Mouse (Mus musculus): ENCODE results near the gene Prune2. TPM values are rescaled to one million over a fixed set of nuclear protein-coding genes. Genes with fewer than 3 reads are reported as not detected.
A peak's percentile ranks its signal among the peaks of the same experiment; 100 is the strongest.

Gene Prune2
- polyA plus RNA-seq, 1 experiment from 2014 or later: 8.4 TPM

- H3K9ac ChIP-seq: no peak overlapping the region
- no peak overlapping the region for H3K4me2 ChIP-seq
- WGBS: 25% methylated on average over 10 of the region's 10 CpGs
- no peak for ATAC-seq (ENCODE audit: low read depth)
- no peak overlapping the region for H3K27ac ChIP-seq (replicated peaks)
- H3K4me3 ChIP-seq: no peak overlapping the region
- H3K27me3 ChIP-seq: no peaks in the 10 kb centered on the region
- H3K9me3 ChIP-seq: no peaks in the 10 kb centered on the region
- peaks cover 14% of the 10 kb centered on the region; the same call in 1 of the 2 replicates for H3K4me1 ChIP-seq (replicated peaks)
- no peaks in the 10 kb centered on the region for H3K36me3 ChIP-seq
Measured at GRCm38 (mm10) chr19:17138144-17138915, 182.4 kb downstream of the Prune2 start.

- whole genome bisulfite sequencing: 69% methylated on average over 12 of the region's 12 CpGs
- no peak for ATAC-seq (ENCODE audit: low read depth)
- H3K4me3 ChIP-seq: no peak overlapping the region
- no peak overlapping the region for H3K9ac ChIP-seq
- no peaks in the 10 kb centered on the region for H3K36me3 ChIP-seq
- H3K4me2 ChIP-seq: no peak overlapping the region
- no peaks in the 10 kb centered on the region for H3K9me3 ChIP-seq
- peaks cover 14% of the 10 kb centered on the region; the same call in 1 of the 2 replicates for H3K4me1 ChIP-seq (replicated peaks)
- no peaks in the 10 kb centered on the region for H3K27me3 ChIP-seq
- no peak overlapping the region for H3K27ac ChIP-seq (replicated peaks)
Measured at GRCm38 (mm10) chr19:17140016-17140914, 184.3 kb downstream of the Prune2 start.

- Histone ChIP-seq H3K27me3 (no peaks in the 10 kb centered on the region), H3K27ac (replicated peaks) (no peak overlapping the region), H3K4me2 (no peak overlapping the region), H3K4me1 (replicated peaks) (no peaks in the 10 kb centered on the region), H3K9me3 (no peaks in the 10 kb centered on the region), H3K4me3 (no peak overlapping the region), H3K9ac (no peak overlapping the region), H3K36me3 (no peaks in the 10 kb centered on the region)
- no peak for ATAC-seq (ENCODE audit: low read depth)
- WGBS: 88% methylated on average over 2 of the region's 2 CpGs
Measured at GRCm38 (mm10) chr19:17143245-17143644, 187.3 kb downstream of the Prune2 start.

GRCm38 (mm10) chr19:17144205-17144604, 188.3 kb downstream of the Prune2 start:
- H3K4me1 ChIP-seq (replicated peaks): no peaks in the 10 kb centered on the region
- no peaks in the 10 kb centered on the region for H3K9me3 ChIP-seq
- H3K27me3 ChIP-seq: no peaks in the 10 kb centered on the region
- H3K9ac ChIP-seq: no peak overlapping the region
- no peak overlapping the region for H3K4me3 ChIP-seq
- H3K36me3 ChIP-seq: no peaks in the 10 kb centered on the region
- H3K4me2 ChIP-seq: no peak overlapping the region
- H3K27ac ChIP-seq (replicated peaks): no peak overlapping the region
- WGBS: 87% methylated on average over 6 of the region's 6 CpGs
- ATAC-seq (ENCODE audit: low read depth): no peak

GRCm38 (mm10) chr19:17150064-17150463, 194.1 kb downstream of the Prune2 start:
- H3K36me3 ChIP-seq: no peaks in the 10 kb centered on the region
- WGBS: 85% methylated on average over 7 of the region's 7 CpGs
- H3K27ac ChIP-seq (replicated peaks): no peak overlapping the region
- H3K9me3 ChIP-seq: no peaks in the 10 kb centered on the region
- no peaks in the 10 kb centered on the region for H3K4me1 ChIP-seq (replicated peaks)
- no peak for ATAC-seq (ENCODE audit: low read depth)
- no peak overlapping the region for H3K9ac ChIP-seq
- H3K4me3 ChIP-seq: no peak overlapping the region
- no peak overlapping the region for H3K4me2 ChIP-seq
- H3K27me3 ChIP-seq: no peaks in the 10 kb centered on the region

GRCm38 (mm10) chr19:17151781-17152180, 195.9 kb downstream of the Prune2 start:
- Histone ChIP-seq H3K4me1 (replicated peaks) (no peaks in the 10 kb centered on the region), H3K9ac (no peak overlapping the region), H3K27ac (replicated peaks) (no peak overlapping the region), H3K27me3 (no peaks in the 10 kb centered on the region), H3K4me3 (no peak overlapping the region), H3K36me3 (no peaks in the 10 kb centered on the region), H3K4me2 (no peak overlapping the region), H3K9me3 (no peaks in the 10 kb centered on the region)
- no peak for ATAC-seq (ENCODE audit: low read depth)
- WGBS: 81% methylated on average over 6 of the region's 6 CpGs

- Histone ChIP-seq H3K4me3 (no peak overlapping the region), H3K27ac (replicated peaks) (no peak overlapping the region), H3K9ac (no peak overlapping the region), H3K4me2 (no peak overlapping the region), H3K36me3 (no peaks in the 10 kb centered on the region), H3K4me1 (replicated peaks) (no peaks in the 10 kb centered on the region), H3K27me3 (no peaks in the 10 kb centered on the region), H3K9me3 (no peaks in the 10 kb centered on the region)
- ATAC-seq (ENCODE audit: low read depth): no peak
- WGBS: 85% methylated on average over 7 of the region's 7 CpGs
Measured at GRCm38 (mm10) chr19:17152461-17152860, 196.5 kb downstream of the Prune2 start.

GRCm38 (mm10) chr19:17153911-17154639, 198.2 kb downstream of the Prune2 start:
- no peak overlapping the region for H3K9ac ChIP-seq
- H3K4me2 ChIP-seq: no peak overlapping the region
- no peak overlapping the region for H3K27ac ChIP-seq (replicated peaks)
- no peaks in the 10 kb centered on the region for H3K9me3 ChIP-seq
- ATAC-seq (ENCODE audit: low read depth): no peak
- WGBS: 80% methylated on average over 11 of the region's 11 CpGs
- no peaks in the 10 kb centered on the region for H3K36me3 ChIP-seq
- H3K27me3 ChIP-seq: no peaks in the 10 kb centered on the region
- no peaks in the 10 kb centered on the region for H3K4me1 ChIP-seq (replicated peaks)
- no peak overlapping the region for H3K4me3 ChIP-seq

- H3K9ac ChIP-seq: no peak overlapping the region
- H3K4me1 ChIP-seq (replicated peaks): no peaks in the 10 kb centered on the region
- H3K9me3 ChIP-seq: no peaks in the 10 kb centered on the region
- H3K4me3 ChIP-seq: no peak overlapping the region
- no peak overlapping the region for H3K4me2 ChIP-seq
- ATAC-seq (ENCODE audit: low read depth): no peak
- no peak overlapping the region for H3K27ac ChIP-seq (replicated peaks)
- H3K27me3 ChIP-seq: no peaks in the 10 kb centered on the region
- 90% methylated on average over 2 of the region's 2 CpGs for WGBS
- H3K36me3 ChIP-seq: no peaks in the 10 kb centered on the region
Measured at GRCm38 (mm10) chr19:17155216-17155615, 199.3 kb downstream of the Prune2 start.

GRCm38 (mm10) chr19:17159676-17160075, 203.8 kb downstream of the Prune2 start:
- Histone ChIP-seq H3K4me2 (no peak overlapping the region), H3K9me3 (no peaks in the 10 kb centered on the region), H3K4me1 (replicated peaks) (no peaks in the 10 kb centered on the region), H3K4me3 (no peak overlapping the region), H3K36me3 (no peaks in the 10 kb centered on the region), H3K9ac (no peak overlapping the region), H3K27ac (replicated peaks) (no peak overlapping the region), H3K27me3 (no peaks in the 10 kb centered on the region)
- ATAC-seq (ENCODE audit: low read depth): no peak
- 78% methylated on average over 2 of the region's 2 CpGs for WGBS

GRCm38 (mm10) chr19:17160231-17160630, 204.3 kb downstream of the Prune2 start:
- ATAC-seq (ENCODE audit: low read depth): no peak
- Histone ChIP-seq H3K27me3 (no peaks in the 10 kb centered on the region), H3K4me3 (no peak overlapping the region), H3K36me3 (no peaks in the 10 kb centered on the region), H3K4me1 (replicated peaks) (no peaks in the 10 kb centered on the region), H3K27ac (replicated peaks) (no peak overlapping the region), H3K9me3 (no peaks in the 10 kb centered on the region), H3K4me2 (no peak overlapping the region), H3K9ac (no peak overlapping the region)
- 88% methylated on average over 2 of the region's 2 CpGs for WGBS

GRCm38 (mm10) chr19:17163511-17163953, 207.6 kb downstream of the Prune2 start:
- ATAC-seq (ENCODE audit: low read depth): peak; percentile 47; the same call in 1 of the 2 replicates
- H3K27me3 ChIP-seq: no peaks in the 10 kb centered on the region
- no peak overlapping the region for H3K4me3 ChIP-seq
- no peaks in the 10 kb centered on the region for H3K9me3 ChIP-seq
- H3K4me2 ChIP-seq: peak overlapping the region; percentile 18; the same call in 1 of the 2 replicates
- 15% methylated on average over 13 of the region's 13 CpGs for WGBS
- H3K4me1 ChIP-seq (replicated peaks): no peaks in the 10 kb centered on the region
- no peak overlapping the region for H3K9ac ChIP-seq
- H3K27ac ChIP-seq (replicated peaks): no peak overlapping the region
- no peaks in the 10 kb centered on the region for H3K36me3 ChIP-seq
